Comparison of ENCODE assay signal across 19 mouse cellular contexts in the genomic region with DNA sequence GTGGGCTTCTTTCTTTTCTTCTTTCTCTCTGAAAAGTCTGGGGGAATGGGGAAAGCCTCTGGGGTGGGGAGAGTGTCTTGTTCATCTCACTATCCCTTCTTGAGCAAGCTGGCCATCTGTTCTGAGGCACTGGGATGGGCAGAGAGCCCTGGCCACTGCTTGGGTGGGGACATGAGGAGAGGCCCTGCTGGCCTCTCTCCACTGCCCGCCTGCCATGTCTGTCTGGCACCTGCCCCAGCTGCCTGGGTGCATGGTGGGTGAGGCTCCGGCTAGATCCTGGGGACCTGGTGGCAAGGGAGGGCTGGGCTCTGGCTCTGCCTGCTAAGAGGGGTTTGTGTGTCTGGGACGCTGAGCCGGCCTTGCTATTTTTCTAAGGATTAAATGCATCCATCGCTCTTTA.
DNase-seq lines count a peak whose midpoint lies in the region; ATAC-seq and TF ChIP-seq lines count a peak whose summit lies in the region.
"Had no signal": no experiment of that assay in that cellular context is flagged by ENCODE, and none has a peak within 500 bp of the region (broad histone marks: within the 10 kb centered on the region; RNA-seq: fewer than 3 reads in every experiment).

No protein-coding gene starts in this region.

- no peak for TF ChIP-seq CTCF in lung, postnatal 0 days (IDR thresholded peaks at IDR 0.05)

- peak overlapping the region; percentile 48; the same call in 1 of the 2 replicates for H3K27ac ChIP-seq in hindbrain, embryonic 13.5 days
- no peak overlapping the region for H3K27ac ChIP-seq in hindbrain, embryonic 12.5 days
- H3K27ac ChIP-seq in forebrain, embryonic 13.5 days: no peak overlapping the region
- H3K27ac ChIP-seq in lung, postnatal 0 days (ENCODE audit: low read length): no peak overlapping the region
- H3K27ac ChIP-seq: embryonic facial prominence, embryonic 15.5 days; heart, embryonic 13.5 days; limb, embryonic 15.5 days had no signal

- ATAC-seq in hindbrain, embryonic 13.5 days (ENCODE audit: low FRiP score): no peak
- no peak for ATAC-seq in hindbrain, embryonic 12.5 days (ENCODE audit: low FRiP score)
- ATAC-seq in forebrain, embryonic 13.5 days: no peak
- no peak for ATAC-seq in lung, postnatal 0 days
- ATAC-seq: liver, postnatal 0 days had no signal

- H3K4me2 ChIP-seq in hindbrain, embryonic 13.5 days: no peak overlapping the region
- no peak overlapping the region for H3K4me2 ChIP-seq in hindbrain, embryonic 12.5 days (replicated peaks)
- no peak overlapping the region for H3K4me2 ChIP-seq in forebrain, embryonic 13.5 days
- no peak overlapping the region for H3K4me2 ChIP-seq in lung, postnatal 0 days (replicated peaks; ENCODE audit: low read depth, low read length)
- H3K4me2 ChIP-seq: embryonic facial prominence, embryonic 15.5 days; heart, embryonic 13.5 days; limb, embryonic 15.5 days had no signal

- H3K9me3 ChIP-seq in hindbrain, embryonic 13.5 days: no peaks in the 10 kb centered on the region
- H3K9me3 ChIP-seq in hindbrain, embryonic 12.5 days (replicated peaks): no peaks in the 10 kb centered on the region
- no peaks in the 10 kb centered on the region for H3K9me3 ChIP-seq in forebrain, embryonic 13.5 days (replicated peaks)
- H3K9me3 ChIP-seq in lung, postnatal 0 days (ENCODE audit: low read length): no peaks in the 10 kb centered on the region
- H3K9me3 ChIP-seq: embryonic facial prominence, embryonic 15.5 days; heart, embryonic 13.5 days; limb, embryonic 15.5 days had no signal

- peaks cover 29% of the 10 kb centered on the region for H3K4me1 ChIP-seq in hindbrain, embryonic 13.5 days (replicated peaks)
- H3K4me1 ChIP-seq in hindbrain, embryonic 12.5 days: peaks cover 25% of the 10 kb centered on the region
- peaks cover 8% of the 10 kb centered on the region; the same call in 1 of the 2 replicates for H3K4me1 ChIP-seq in forebrain, embryonic 13.5 days
- H3K4me1 ChIP-seq in lung, postnatal 0 days (ENCODE audit: insufficient read depth, low read depth, low read length): no peaks in the 10 kb centered on the region
- H3K4me1 ChIP-seq: heart, embryonic 13.5 days had no signal

- no peaks in the 10 kb centered on the region for H3K36me3 ChIP-seq in hindbrain, embryonic 13.5 days
- no peaks in the 10 kb centered on the region for H3K36me3 ChIP-seq in hindbrain, embryonic 12.5 days
- H3K36me3 ChIP-seq in forebrain, embryonic 13.5 days (ENCODE audit: poor library complexity, severe bottlenecking): no peaks in the 10 kb centered on the region
- no peaks in the 10 kb centered on the region for H3K36me3 ChIP-seq in lung, postnatal 0 days (ENCODE audit: insufficient read depth, low read length)
- H3K36me3 ChIP-seq: embryonic facial prominence, embryonic 15.5 days; heart, embryonic 13.5 days; limb, embryonic 15.5 days had no signal

- WGBS in hindbrain, embryonic 13.5 days: 65% methylated on average over 5 of the region's 5 CpGs
- 73% methylated on average over 5 of the region's 5 CpGs for WGBS in hindbrain, embryonic 12.5 days
- WGBS in forebrain, embryonic 13.5 days: 81% methylated on average over 5 of the region's 5 CpGs
- WGBS in lung, postnatal 0 days: 77% methylated on average over 5 of the region's 5 CpGs

- no peak overlapping the region for H3K4me3 ChIP-seq in hindbrain, embryonic 13.5 days
- no peak overlapping the region for H3K4me3 ChIP-seq in hindbrain, embryonic 12.5 days
- H3K4me3 ChIP-seq in forebrain, embryonic 13.5 days: no peak overlapping the region
- H3K4me3 ChIP-seq in lung, postnatal 0 days (ENCODE audit: low read depth, low read length): no peak overlapping the region
- H3K4me3 ChIP-seq: embryonic facial prominence, embryonic 15.5 days; heart, embryonic 13.5 days; limb, embryonic 15.5 days had no signal

- DNase-seq in MN1 (ENCODE audit: low spot score): peak; percentile 19
- peak; percentile 76 for DNase-seq in cerebellum, adult 11 months
- DNase-seq in cerebellum, postnatal 14 days: peak; percentile 86 to 87
- no peak for DNase-seq in frontal cortex, postnatal 36 days (ENCODE audit: low spot score in 2 of 2)
- DNase-seq in lung, postnatal 0 days (ENCODE audit: low spot score): no peak
- DNase-seq: adrenal gland, postnatal 10 days; B cell, adult 2 months; heart, adult 11 months; heart, postnatal 4 days; kidney, adult 18-20 months; kidney, postnatal 25 days; liver, postnatal 0 days; spleen, adult 18-20 months had no signal

- H3K27me3 ChIP-seq in hindbrain, embryonic 13.5 days: peaks cover 40% of the 10 kb centered on the region
- peaks cover 42% of the 10 kb centered on the region for H3K27me3 ChIP-seq in hindbrain, embryonic 12.5 days
- H3K27me3 ChIP-seq in forebrain, embryonic 13.5 days: peaks cover 50% of the 10 kb centered on the region
- H3K27me3 ChIP-seq in lung, postnatal 0 days (replicated peaks; ENCODE audit: insufficient read depth, low read length): no peaks in the 10 kb centered on the region

- no peak for TF ChIP-seq EP300 in lung, postnatal 0 days (IDR thresholded peaks at IDR 0.05)

- H3K9ac ChIP-seq in hindbrain, embryonic 13.5 days: no peak overlapping the region
- no peak overlapping the region for H3K9ac ChIP-seq in hindbrain, embryonic 12.5 days
- H3K9ac ChIP-seq in forebrain, embryonic 13.5 days: no peak overlapping the region; the same call in 1 of the 2 replicates
- H3K9ac ChIP-seq in lung, postnatal 0 days (replicated peaks; ENCODE audit: low read depth): no peak overlapping the region
- H3K9ac ChIP-seq: embryonic facial prominence, embryonic 15.5 days; heart, embryonic 13.5 days; limb, embryonic 15.5 days; liver, postnatal 0 days had no signal

Comparison
In these comparisons a context has a peak if more than half of its experiments do, and no peak if none do; other contexts are left out.
1. DNase-seq: peak in MN1 (single experiment), cerebellum, adult 11 months (single experiment) and cerebellum, postnatal 14 days (2 of 2); none in frontal cortex, postnatal 36 days (0 of 2) and lung, postnatal 0 days (single experiment).